Mouse (Mus musculus): ENCODE results near the gene Taok1.

DNA sequence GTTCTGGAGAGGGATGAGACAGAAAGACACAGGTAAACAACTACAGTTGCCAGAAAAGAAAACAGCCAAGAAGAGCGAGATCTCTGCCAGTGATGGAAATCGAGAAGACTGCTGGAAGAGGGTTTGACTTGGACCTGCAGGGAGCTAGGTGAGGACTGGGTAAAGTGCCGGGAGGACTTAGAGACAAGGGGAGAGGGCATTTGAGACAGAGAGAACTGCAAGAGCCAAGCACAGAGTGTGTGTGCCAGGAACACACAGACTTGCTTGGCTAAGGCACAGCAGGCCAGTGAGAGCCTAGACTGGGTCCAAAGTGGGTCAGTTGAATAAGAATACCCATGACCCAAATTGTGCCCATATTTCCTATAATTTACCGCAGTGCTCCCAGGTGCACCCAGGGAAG, 37.9 kb upstream of the Taok1 start:
- TF ChIP-seq CTCF (IDR thresholded peaks at IDR 0.05; ENCODE audit: extremely low read depth, insufficient read depth, insufficient read length, insufficient replicate concordance) (no peak), POLR2A (IDR thresholded peaks at IDR 0.05; ENCODE audit: low read depth, low read length) (no peak)
